In the genomic region with DNA sequence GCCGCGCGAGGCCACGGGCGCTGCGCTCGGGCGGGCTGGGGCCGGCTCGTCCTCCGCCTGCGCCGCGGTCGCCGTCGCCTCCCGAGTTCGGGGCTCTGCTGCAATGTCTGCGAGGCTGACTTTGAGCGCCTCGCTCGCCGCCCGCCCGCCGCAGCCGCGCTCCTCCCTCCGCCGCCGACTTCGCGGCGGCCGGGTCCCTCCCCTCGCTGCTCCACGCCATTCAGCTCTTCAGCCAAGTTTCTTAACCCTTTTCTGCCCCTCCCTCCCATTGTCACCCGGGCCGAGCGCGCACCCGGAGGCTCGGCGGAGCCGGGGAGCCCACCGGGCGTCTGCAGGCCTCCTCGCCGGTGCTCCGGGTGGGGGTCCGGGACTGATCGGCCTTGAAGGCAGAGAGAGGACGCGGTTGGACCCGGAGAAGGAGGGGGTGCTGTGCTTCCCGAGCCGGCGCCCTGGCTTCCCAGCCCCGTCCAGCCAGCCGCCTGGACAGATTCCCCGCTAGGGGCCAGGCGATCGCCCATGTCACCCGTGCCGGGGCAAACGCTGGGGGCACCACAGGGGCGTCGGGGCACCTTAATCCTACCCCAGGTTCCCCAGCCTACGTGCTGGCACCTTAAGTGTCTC, we compare ENCODE assay signal across 8 mouse cellular contexts. TPM values are rescaled to one million over a fixed set of nuclear protein-coding genes. Genes with fewer than 3 reads are reported as not detected.
A peak's percentile ranks its signal among the peaks of the same experiment; 100 is the strongest.
DNase-seq lines count a peak whose midpoint lies in the region; ATAC-seq lines count a peak whose summit lies in the region.

No protein-coding gene starts in this region.

- H3K4me3 ChIP-seq in hindbrain, embryonic 14.5 days (replicated peaks; ENCODE audit: low read length) = peak overlapping the region; percentile 85
- peak overlapping the region; percentile 71 for H3K4me3 ChIP-seq in macrophage (ENCODE audit: inconsistent target)

- H3K27ac ChIP-seq in hindbrain, embryonic 14.5 days = peak overlapping the region; percentile 96
- H3K27ac ChIP-seq in macrophage = peak overlapping the region; percentile 82

- peaks cover 40% of the 10 kb centered on the region for H3K79me2 ChIP-seq in macrophage (ENCODE audit: inconsistent target)

- H3K36me3 ChIP-seq in hindbrain, embryonic 14.5 days (replicated peaks; ENCODE audit: control insufficient read depth, insufficient read depth) = no peaks in the 10 kb centered on the region
- H3K36me3 ChIP-seq in macrophage (ENCODE audit: inconsistent target) = no peaks in the 10 kb centered on the region

- no peaks in the 10 kb centered on the region for H3K9me3 ChIP-seq in hindbrain, embryonic 14.5 days (ENCODE audit: control insufficient read depth, low read length)

- ATAC-seq in hindbrain, embryonic 14.5 days (ENCODE audit: low FRiP score) = peak; percentile 95

- H3K9ac ChIP-seq in hindbrain, embryonic 14.5 days = peak overlapping the region; percentile 89

- under 1% methylated on average over 62 of the region's 70 CpGs for WGBS in hindbrain, embryonic 14.5 days
- 1% methylated on average over 66 of the region's 70 CpGs for WGBS in macrophage (ENCODE audit: missing documents)

- H3K4me1 ChIP-seq in hindbrain, embryonic 14.5 days (replicated peaks; ENCODE audit: control insufficient read depth, insufficient read depth, low read length) = peaks cover 12% of the 10 kb centered on the region

- H3K4me2 ChIP-seq in hindbrain, embryonic 14.5 days (replicated peaks) = peak overlapping the region; percentile 56

- H3K27me3 ChIP-seq in hindbrain, embryonic 14.5 days (ENCODE audit: control insufficient read depth, insufficient read depth, low read length) = no peaks in the 10 kb centered on the region

- DNase-seq in R1 (ENCODE audit: low read depth, low spot score) = peak; percentile 86
- DNase-seq in cerebellum, postnatal 25 days = peak; percentile 92 to 93
- peak; percentile 63 to 68 for DNase-seq in frontal cortex, postnatal 25 days (ENCODE audit: low spot score in 2 of 2)
- peak; percentile 83 for DNase-seq in hindbrain, embryonic 14.5 days (ENCODE audit: low spot score)
- DNase-seq in left cerebral cortex, adult 18-20 months (ENCODE audit: low spot score in 2 of 2) = peak; percentile 74 to 84
- DNase-seq in retina, postnatal 7 days (ENCODE audit: low read depth, low spot score) = peak; percentile 78
- DNase-seq in urinary bladder, adult 18-20 months (ENCODE audit: low spot score in 2 of 2) = peak; percentile 82 to 91

RNA-seq across cellular contexts. Expression of a gene that starts 0.6 kb away (rescaled TPM):
- polyA plus RNA-seq in hindbrain, embryonic 14.5 days (2014; fragmentation: Nextera tagmentation; extraction: Ambion mirVana) = 28.9 and 30.4 TPM in 2 replicates
- 10 to 100 TPM; 51.2 to 53.8 TPM for total RNA-seq in left cerebral cortex, adult 18-20 months (2021)
- 100 to 1,000 TPM in 1 of 26 experiments, 10 to 100 TPM in 25; 42.6 to 104 (median 62.6) TPM for total RNA-seq in macrophage (2018; cell fraction: chromatin; rRNA removed)
- 10 to 100 TPM; 13.2 to 22.2 (median 15.7) TPM for total RNA-seq in macrophage (2018; cell fraction: cytosol; rRNA removed)
- 10 to 100 TPM; 28.7 to 85.8 (median 44.0) TPM for total RNA-seq in macrophage (2018; cell fraction: nucleus; rRNA removed)
- 5.8 to 6.5 TPM (median 6.0 TPM) in 3 replicates for polyA plus RNA-seq in macrophage (2018)

Comparison
In these comparisons a context has a peak if more than half of its experiments do, and no peak if none do; other contexts are left out.
1. Peak in every context shown above with its lines: DNase-seq, ATAC-seq, H3K4me3 ChIP-seq and H3K27ac ChIP-seq.